Mouse (Mus musculus) cerebellum, adult 9-11 months (tissue): ENCODE data around the gene Pdcd2.
"Not testable (repeated sequence)": the region's sequence is repeated elsewhere in the genome, so short reads cannot be mapped to it uniquely, and the experiment has no call there.

Source experiments
- DNase-seq: peaks from one replicate; pipeline ENCODE4 v3.0.0; 2022

Pdcd2 gene

GRCm38 (mm10) chr17:15526986-15527810 lies at the start of gene Pdcd2:
Gene Pdcd2 (minus strand): TSS chr17:15527301.
- DNase-seq = peak; percentile 94

GRCm38 (mm10) chr17:15575056-15575455 lies 48.0 kb upstream of the Pdcd2 start:
- no peak for DNase-seq

- no peak for DNase-seq
Observed at GRCm38 (mm10) chr17:15566908-15567307, 39.8 kb upstream of the Pdcd2 start.

- DNase-seq = peak; percentile 40
Observed at GRCm38 (mm10) chr17:15564928-15565300, 37.8 kb upstream of the Pdcd2 start.

- peak; percentile 100 for DNase-seq
Observed at GRCm38 (mm10) chr17:15564014-15564927, 37.2 kb upstream of the Pdcd2 start, which contains the start of gene Prdm9. Gene Prdm9 (minus strand): TSS chr17:15564354.

- DNase-seq = no peak
Observed at GRCm38 (mm10) chr17:15559946-15560345, 32.8 kb upstream of the Pdcd2 start.

GRCm38 (mm10) chr17:15549713-15550112 lies 22.6 kb upstream of the Pdcd2 start:
- DNase-seq = no peak

- no peak for DNase-seq
Observed at GRCm38 (mm10) chr17:15546440-15546839, 19.3 kb upstream of the Pdcd2 start.

GRCm38 (mm10) chr17:15543868-15544267 lies 16.8 kb upstream of the Pdcd2 start:
- DNase-seq = not testable (repeated sequence)

GRCm38 (mm10) chr17:15540309-15540708 lies 13.2 kb upstream of the Pdcd2 start:
- no peak for DNase-seq

- no peak for DNase-seq
Observed at GRCm38 (mm10) chr17:15536457-15536904, 9.4 kb upstream of the Pdcd2 start.

GRCm38 (mm10) chr17:15535943-15536342 lies 8.8 kb upstream of the Pdcd2 start:
- no peak for DNase-seq

GRCm38 (mm10) chr17:15535162-15535800 lies 8.2 kb upstream of the Pdcd2 start:
- no peak for DNase-seq

- peak; percentile 15 for DNase-seq
Observed at GRCm38 (mm10) chr17:15530141-15530540, 3.0 kb upstream of the Pdcd2 start.

- no peak for DNase-seq
Observed at GRCm38 (mm10) chr17:15528887-15529286, 1.8 kb upstream of the Pdcd2 start.

GRCm38 (mm10) chr17:15527811-15528136 lies 673 bp upstream of the Pdcd2 start:
- DNase-seq = no peak

GRCm38 (mm10) chr17:15526304-15526703 lies 797 bp downstream of the Pdcd2 start:
- peak; percentile 17 for DNase-seq

- DNase-seq = no peak
Observed at GRCm38 (mm10) chr17:15518766-15519165, 8.3 kb downstream of the Pdcd2 start.

GRCm38 (mm10) chr17:15518186-15518585 lies 8.9 kb downstream of the Pdcd2 start:
- no peak for DNase-seq

- no peak for DNase-seq
Observed at GRCm38 (mm10) chr17:15517776-15518175, 9.3 kb downstream of the Pdcd2 start.

GRCm38 (mm10) chr17:15510694-15511093 lies 16.4 kb downstream of the Pdcd2 start:
- no peak for DNase-seq

- DNase-seq = peak; percentile 97
Observed at GRCm38 (mm10) chr17:15499656-15500394, 27.3 kb downstream of the Pdcd2 start, which contains the start of the genes Psmb1 and Tbp. Gene Psmb1 (minus strand): TSS chr17:15499751. Gene Tbp (plus strand): TSS chr17:15499888.
